Mouse (Mus musculus) small intestine, adult 2 months (tissue): Measurements from ENCODE around the gene Rxfp4.
A peak's percentile ranks its signal among the peaks of the same experiment; 100 is the strongest.

Experiments
- CTCF ChIP-seq: fragments of 200-500 bp; IDR thresholded peaks from 2 replicates; pipeline ENCODE4 v1.5.1; 2012; ENCODE audit warnings: low read depth, mild to moderate bottlenecking, control low read depth, inconsistent platforms, low read length, moderate library complexity, mixed read lengths; ENCODE audit not compliant: insufficient replicate concordance, insufficient read length; ENCODE audit errors: extremely low read depth
- POLR2A ChIP-seq: fragments of 200-500 bp; IDR thresholded peaks from 2 replicates; pipeline ENCODE4 v1.6.1; 2012; ENCODE audit warnings: low read depth, mild to moderate bottlenecking, control low read depth, inconsistent platforms, low read length, moderate library complexity

DNA sequence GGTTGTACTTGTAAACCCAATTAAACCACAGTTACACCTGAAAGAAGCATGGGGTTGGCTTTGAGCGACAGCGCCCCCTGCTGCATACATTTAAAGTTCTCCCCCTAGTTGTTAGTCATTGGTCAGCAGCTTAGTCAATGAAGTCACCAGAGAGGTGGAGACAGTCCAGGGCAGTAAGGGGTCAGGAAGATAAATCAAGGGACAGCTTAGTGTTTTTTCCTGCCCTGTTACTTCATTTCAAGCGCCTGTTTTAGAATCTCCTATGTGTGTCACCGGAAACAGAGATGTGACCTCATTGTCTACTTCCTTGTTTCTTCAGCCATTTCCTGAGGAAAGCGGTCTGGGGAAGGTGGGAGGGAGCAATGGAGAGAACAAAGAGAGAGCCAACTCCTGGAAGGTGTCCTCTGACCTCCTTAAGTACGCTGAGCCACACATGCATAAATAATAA, 49.2 kb downstream of the Rxfp4 start:
- peak; percentile 69; the same call in 1 of the 2 replicates for TF ChIP-seq CTCF
- no peak for TF ChIP-seq POLR2A
